Mouse (Mus musculus): ENCODE results near the gene Ccdc106.
"Not testable (repeated sequence)": the region's sequence is repeated elsewhere in the genome, so short reads cannot be mapped to it uniquely, and the experiment has no call there.

The Ccdc106 gene

GRCm38 (mm10) chr7:5015118-5016001, 5.0 kb upstream of the Ccdc106 start, which contains the start of gene Gm44973:
TSS of gene Gm44973 (plus strand) at chr7:5015496.
- DNase-seq (ENCODE audit: low read depth, low spot score), result no peak

- no peak for DNase-seq (ENCODE audit: low read depth, low spot score)
Observed at GRCm38 (mm10) chr7:5016057-5016456, 4.3 kb upstream of the Ccdc106 start.

DNA sequence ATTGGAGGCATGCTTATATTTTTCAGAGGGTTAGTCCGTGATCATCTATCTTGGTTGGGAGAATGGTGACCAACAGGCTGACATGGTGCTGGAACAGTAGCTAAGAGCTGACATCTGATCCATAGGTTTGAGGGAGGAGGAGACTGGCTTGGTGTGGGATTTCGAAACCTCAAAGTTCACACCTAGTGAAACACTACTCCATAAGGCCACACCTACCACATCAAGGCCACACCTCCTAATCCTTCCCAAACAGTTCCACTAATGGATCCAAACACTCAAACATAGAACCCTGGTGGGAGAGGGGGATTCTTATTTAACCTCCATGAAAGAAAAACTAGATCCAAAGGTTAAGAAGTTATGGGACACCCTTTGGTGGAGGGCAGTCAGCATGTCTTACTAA, 3.4 kb upstream of the Ccdc106 start:
- DNase-seq (ENCODE audit: low read depth, low spot score), result no peak

DNA sequence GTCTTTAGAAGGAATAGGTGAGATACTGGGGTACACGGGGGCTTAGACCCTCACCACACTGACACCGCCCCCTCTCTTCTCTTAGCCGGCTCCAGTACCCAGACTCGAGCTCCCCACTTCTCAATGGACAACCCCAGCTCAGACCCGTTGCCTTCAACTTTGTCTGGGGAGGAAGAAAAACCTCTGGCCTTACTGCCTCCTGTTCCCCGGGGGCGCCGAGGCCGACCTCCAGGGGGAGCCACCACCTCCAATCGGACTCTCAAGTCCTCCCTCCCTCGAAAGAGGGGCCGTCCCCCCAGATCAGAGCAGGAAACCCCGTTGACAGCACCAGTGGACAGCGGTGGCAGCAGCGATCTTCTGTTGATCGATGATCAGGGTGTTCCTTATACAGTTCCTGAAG, 3.0 kb upstream of the Ccdc106 start:
- no peak for DNase-seq (ENCODE audit: low read depth, low spot score)

DNA sequence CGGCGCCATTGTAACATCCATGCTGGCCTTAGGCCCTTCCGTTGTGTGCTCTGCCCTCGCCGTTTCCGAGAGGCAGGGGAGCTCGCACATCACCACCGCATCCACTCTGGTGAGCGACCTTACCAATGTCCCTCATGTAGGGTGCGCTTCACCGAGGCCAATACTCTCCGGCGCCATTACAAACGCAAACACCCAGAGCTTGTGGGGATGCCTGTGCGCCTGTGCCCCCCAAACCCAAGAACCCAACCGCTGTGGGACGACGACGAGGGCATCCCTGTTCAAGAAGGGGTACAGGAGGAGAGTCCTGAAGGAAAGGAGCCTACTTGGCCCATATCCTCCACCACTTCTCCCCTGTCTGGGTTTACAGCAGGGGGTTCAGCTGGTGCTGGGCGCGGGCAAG, 2.4 kb upstream of the Ccdc106 start:
- no peak for DNase-seq (ENCODE audit: low read depth, low spot score)

GRCm38 (mm10) chr7:5019576-5019975, 777 bp upstream of the Ccdc106 start:
- not testable (repeated sequence) for DNase-seq (ENCODE audit: low read depth, low spot score)

GRCm38 (mm10) chr7:5020685-5021084, 332 bp downstream of the Ccdc106 start:
- no peak for DNase-seq (ENCODE audit: low read depth, low spot score)

- DNase-seq (ENCODE audit: low read depth, low spot score), result no peak
Observed at GRCm38 (mm10) chr7:5021197-5021596, 844 bp downstream of the Ccdc106 start.

- no peak for DNase-seq (ENCODE audit: low read depth, low spot score)
Observed at GRCm38 (mm10) chr7:5029543-5029942, 9.2 kb downstream of the Ccdc106 start.

DNA sequence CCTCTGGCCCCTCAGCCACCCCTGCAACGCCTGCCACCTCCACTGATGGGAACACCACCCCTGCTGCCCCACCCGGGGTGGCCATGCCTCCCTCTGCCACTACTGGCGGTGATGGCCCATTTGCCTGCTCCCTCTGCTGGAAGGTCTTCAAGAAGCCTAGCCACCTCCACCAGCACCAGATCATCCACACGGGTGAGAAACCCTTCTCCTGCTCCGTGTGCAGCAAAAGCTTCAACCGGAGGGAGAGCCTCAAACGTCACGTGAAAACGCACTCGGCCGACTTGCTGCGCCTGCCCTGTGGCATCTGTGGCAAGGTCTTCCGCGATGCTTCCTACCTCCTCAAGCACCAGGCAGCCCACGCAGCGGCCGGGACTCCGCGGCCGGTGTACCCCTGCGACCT, 9.6 kb downstream of the Ccdc106 start:
- no peak for DNase-seq (ENCODE audit: low read depth, low spot score)

DNA sequence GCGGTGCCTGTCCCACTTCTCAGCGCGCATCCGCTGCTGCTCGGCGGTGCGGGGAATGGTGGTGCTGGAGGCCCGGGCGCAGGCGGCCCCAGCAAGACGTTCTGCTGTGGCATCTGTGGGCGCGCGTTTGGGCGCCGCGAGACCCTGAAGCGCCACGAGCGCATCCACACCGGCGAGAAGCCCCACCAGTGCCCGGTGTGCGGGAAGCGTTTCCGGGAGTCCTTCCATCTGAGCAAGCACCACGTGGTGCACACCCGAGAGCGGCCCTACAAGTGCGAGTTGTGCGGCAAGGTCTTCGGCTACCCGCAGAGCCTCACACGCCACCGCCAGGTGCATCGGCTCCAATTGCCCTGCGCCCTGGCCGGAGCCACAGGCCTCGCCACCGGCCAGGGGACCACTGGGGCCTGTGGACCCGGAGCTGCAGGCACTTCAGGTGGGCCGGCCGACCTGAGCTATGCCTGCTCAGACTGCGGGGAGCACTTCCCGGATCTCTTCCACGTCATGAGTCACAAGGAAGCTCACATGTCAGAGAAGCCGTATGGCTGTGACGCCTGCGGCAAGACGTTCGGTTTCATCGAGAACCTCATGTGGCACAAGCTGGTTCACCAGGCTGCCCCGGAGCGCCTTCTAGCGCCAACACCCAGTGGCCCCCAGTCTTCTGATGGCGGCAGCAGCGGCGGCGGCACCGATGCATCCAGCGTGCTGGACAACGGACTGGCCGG, 10.4 kb downstream of the Ccdc106 start:
- no peak for DNase-seq (ENCODE audit: low read depth, low spot score)

DNA sequence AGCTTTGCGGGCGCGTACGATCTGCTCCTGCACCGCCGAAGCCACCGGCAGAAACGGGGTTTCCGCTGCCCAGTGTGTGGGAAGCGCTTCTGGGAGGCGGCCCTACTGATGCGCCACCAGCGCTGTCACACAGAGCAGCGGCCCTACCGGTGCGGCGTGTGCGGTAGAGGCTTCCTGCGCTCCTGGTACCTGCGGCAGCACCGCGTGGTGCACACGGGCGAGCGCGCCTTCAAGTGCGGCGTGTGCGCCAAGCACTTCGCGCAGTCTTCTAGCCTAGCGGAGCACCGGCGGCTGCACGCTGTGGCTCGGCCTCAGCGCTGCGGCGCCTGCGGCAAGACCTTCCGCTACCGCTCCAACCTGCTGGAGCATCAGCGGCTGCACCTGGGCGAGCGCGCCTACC, 11.1 kb downstream of the Ccdc106 start:
- DNase-seq (ENCODE audit: low read depth, low spot score), result no peak

DNA sequence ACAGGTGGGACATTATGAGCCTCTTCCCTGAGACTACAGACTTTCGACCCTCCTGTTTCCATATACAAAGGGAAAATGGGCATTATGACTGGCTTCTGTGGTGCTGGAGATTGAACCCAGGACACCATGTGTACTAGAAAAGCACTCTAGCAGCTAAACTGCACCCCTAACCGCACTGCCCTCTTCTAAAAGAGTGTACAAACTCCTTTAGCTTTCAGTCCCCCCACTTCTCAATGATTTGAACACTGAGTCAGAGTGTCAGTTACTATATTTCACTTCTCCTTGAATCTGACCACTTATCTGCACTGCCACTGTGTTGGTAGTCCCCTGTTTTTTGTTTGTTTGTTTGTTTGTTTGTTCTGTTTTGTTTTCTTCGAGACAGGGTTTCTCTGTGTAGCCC, 13.5 kb downstream of the Ccdc106 start, which contains the start of gene 4632433K11Rik:
TSS of gene 4632433K11Rik (plus strand) at position 301 of the 400 bp plus-strand sequence.
- DNase-seq (ENCODE audit: low read depth, low spot score), result no peak

DNA sequence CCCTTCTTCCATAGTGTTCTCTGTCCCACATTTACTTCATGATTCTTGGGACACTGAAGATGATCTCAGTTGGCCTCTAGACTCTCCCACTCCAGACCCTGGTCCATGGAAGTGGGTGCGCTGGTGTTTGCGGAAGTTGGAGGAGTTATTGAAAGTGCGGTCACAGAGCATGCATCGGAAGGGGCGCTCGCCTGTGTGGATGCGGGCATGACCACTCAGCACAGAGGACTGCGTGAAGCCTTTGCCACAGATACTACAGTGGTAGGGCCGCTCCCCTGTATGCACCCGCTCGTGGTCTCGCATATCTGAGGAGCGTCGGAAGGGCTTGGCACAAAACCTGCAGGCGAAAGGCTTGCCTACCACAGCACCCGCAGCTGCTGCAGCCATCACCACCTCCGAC, 15.3 kb downstream of the Ccdc106 start:
- DNase-seq (ENCODE audit: low read depth, low spot score), result no peak

DNA sequence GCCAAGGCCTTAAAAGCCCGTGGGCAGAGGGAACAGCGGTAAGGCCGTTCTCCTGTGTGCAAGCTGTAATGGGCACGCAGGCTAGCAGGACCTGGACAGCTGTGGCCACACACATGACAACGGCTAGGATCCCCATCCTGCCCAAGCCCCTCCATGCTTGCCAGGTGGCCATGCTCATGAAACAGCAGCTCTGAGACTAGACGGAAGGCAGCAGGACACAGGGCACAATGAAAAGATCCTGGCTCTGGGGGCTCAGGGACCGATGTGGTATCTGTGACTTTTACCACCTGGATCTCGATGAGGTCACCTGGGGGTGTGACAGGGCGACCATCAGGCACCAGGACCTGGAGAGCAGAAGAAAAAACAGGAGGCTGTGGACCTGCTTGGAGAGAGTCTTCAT, 15.8 kb downstream of the Ccdc106 start:
- DNase-seq (ENCODE audit: low read depth, low spot score), result no peak

- DNase-seq (ENCODE audit: low read depth, low spot score), result no peak
Observed at GRCm38 (mm10) chr7:5037026-5037425, 16.7 kb downstream of the Ccdc106 start.

- no peak for DNase-seq (ENCODE audit: low read depth, low spot score)
Observed at GRCm38 (mm10) chr7:5037467-5037866, 17.1 kb downstream of the Ccdc106 start.

- peak; percentile 74 for DNase-seq (ENCODE audit: low read depth, low spot score)
Observed at GRCm38 (mm10) chr7:5038109-5038732, 17.9 kb downstream of the Ccdc106 start, which contains the start of gene Zfp784. TSS of gene Zfp784 (minus strand) at chr7:5038446.

- DNase-seq (ENCODE audit: low read depth, low spot score), result no peak
Observed at GRCm38 (mm10) chr7:5038940-5039339, 18.6 kb downstream of the Ccdc106 start.

DNA sequence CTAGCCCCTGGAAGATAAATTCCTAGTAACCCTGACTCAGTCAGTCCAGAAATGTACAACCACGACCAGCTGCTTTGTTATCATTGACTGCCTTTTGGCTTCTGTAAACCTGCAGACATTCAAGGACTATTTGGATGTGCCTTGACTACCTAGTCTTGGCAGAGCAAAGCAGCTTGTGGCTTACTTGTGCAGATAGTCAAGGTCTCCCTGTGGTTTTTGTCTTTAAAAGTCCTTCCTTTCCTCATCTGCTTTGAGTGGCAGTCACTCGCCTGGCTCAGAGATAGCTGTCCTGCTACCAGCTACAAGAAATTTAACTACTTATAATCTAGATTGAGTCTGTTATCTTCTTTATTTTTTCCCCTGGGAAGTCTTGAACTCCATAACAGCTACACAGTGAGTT, 24.6 kb downstream of the Ccdc106 start:
- no peak for DNase-seq (ENCODE audit: low read depth, low spot score)

DNA sequence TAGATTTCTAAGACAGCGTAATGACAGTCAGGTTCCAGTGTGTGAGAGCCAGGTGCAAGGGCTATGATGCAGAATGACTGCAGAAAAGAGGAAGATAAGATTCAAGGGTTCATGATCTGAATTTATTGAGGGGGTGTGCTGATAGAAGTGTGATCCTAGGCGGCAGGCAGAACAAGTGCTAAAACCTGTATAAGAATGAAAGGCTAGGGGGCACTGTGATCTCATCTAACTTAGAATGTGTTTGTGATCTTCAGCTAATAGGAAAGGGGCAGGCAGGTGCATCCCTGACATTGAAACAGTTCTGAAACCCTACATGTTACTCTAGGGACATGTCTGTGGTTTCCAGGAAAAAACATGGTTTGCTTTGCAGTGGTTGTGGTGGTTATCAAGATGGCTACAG, 25.8 kb downstream of the Ccdc106 start:
- no peak for DNase-seq (ENCODE audit: low read depth, low spot score)

DNA sequence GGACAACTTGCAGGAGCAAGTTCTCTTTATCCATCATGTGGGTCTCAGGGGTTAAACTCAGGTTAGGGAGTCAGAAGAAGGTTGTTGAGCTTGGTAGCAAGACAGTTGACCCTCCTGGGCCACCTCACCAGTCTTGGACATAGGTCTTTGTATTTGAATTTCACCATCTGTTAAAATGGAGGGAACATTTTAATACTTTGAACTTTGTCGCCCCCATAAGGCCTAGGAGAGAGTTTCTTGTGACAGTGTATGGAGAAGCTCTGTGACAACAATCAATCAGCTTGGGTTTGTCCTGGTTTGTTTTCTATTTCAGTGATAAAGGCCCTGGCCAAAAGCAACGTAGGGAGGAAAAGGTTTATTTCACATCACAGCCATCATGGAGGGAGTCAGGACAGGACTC, 27.0 kb downstream of the Ccdc106 start:
- DNase-seq (ENCODE audit: low read depth, low spot score), result no peak
